Mouse (Mus musculus) kidney, adult 11 months (tissue): ENCODE results near the gene Spata32.

Source experiments
- DNase-seq: peaks from one replicate; pipeline ENCODE4 v3.0.0; 2022

Spata32 gene

GRCm38 (mm10) chr11:103173041-103173770 lies 45.0 kb downstream of the Spata32 start:
- DNase-seq: no peak

GRCm38 (mm10) chr11:103172392-103173040 lies 45.7 kb downstream of the Spata32 start:
- DNase-seq: no peak

DNA sequence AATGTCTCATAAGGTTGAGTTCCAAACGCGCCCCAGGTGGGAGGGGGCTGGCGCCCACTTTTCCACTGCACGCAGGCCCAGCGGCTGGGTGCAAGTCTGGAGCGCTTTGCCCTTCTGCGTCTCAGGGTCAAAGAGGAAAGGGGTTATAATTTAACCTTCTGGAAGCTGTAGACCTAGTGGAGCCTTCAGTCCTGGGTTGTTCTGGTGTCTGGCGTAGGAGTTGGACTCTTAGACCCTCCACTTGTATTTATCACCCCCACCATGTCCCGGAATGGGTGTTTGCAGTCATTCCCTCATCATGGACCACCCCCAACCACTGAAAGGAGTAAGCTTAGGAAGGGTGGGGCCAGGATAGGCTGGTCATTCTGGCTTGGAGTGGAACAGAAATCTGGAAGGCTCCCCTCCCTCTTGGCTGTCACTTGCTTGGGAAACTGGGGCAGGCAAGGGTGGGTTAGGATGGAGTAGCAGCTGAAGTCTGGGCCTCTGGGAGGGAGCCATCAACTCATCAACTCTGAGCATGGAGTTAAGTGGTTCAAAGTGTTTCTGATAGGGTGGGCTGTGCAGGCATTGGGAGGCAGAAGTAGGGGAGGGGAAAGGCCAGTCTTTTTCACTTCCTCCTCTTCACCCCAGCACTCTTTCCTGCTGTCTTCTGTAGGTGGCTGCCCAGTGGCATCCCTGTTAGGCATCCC lies 46.4 kb downstream of the Spata32 start:
- DNase-seq: peak; percentile 87

- DNase-seq: no peak
These were observed 47.0 kb downstream of the Spata32 start for GRCm38 (mm10) chr11:103171286-103171620.

DNA sequence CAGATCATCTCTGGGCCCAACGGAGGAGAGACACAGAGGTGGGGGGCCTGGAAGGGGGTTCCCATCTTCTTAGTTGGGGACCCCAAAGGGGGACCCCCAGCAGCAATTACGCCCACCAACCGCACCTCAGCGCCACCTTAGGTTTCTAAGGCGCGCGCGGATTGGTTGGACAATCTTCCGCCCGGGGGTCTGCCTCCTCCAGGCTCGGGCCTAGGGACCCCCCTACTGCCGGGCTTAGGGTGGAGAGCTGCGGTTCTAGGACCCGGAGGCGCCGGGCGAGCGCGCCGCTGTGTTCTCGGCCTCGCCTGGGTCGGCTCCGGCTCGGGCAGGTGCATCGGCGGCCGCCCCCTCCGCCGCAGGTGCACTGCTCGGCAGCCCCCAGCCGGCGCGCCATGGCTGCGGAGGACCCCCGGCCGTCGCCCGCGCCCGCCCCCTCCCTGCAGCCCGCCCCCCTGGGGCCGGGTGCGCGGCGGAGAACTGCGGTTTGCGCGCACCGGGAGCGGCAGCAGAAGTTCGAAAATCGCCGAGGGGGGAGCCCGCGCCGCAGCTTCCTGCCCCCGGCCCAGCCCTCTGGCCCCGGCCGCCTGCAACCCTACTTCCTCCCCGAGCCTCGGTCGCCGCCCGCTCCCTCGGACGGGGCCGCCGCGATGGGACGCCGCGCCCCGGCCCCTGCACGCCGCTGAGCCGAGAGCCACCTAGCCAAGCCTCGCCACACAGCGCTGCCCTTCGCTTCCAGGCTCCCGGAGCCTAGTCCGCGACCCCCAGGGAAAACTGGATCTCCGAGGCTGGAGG lies 47.5 kb downstream of the Spata32 start, which contains the start of gene Fmnl1:
Gene Fmnl1 (plus strand): TSS at position 614 of the 792 bp plus-strand sequence.
- DNase-seq: peak; percentile 46

DNA sequence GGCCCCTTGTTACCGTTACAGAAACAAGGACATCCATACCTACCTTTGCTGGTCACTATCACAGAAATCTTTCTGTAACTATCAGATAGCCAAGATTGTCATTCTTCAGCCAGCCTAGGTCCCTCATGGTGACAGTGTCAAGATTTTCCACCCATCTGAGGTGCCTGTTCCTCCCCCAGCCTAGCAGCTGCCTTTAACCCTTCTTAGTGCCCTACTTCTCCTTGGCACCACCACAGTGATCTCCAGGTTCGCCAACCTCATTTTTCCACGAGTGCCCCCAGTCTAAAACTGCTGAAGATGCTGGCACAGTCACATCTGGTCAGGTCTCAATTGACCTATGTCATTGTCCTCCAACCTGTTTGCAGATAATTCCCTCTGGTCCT lies 48.1 kb downstream of the Spata32 start:
- DNase-seq: no peak

DNA sequence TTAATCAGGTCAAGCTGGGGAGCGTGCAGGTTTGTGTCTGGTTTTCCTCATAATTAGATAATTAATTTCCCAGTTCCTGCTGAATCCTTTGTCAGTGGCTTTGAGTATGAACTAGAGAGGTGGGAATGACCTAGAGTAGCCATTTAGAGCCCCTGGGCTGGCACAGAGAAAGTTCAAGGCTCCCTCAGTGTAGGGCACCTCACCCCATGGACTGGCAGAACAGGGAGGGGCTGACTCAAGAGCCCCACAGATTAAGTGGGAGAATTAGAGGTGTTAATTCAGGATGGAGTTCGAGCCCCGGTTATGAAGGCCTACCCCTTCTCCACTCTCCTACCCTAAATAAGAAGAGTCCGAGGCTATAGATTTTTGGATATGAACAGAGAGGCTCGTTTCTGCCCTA lies 48.6 kb downstream of the Spata32 start:
- DNase-seq: no peak

DNA sequence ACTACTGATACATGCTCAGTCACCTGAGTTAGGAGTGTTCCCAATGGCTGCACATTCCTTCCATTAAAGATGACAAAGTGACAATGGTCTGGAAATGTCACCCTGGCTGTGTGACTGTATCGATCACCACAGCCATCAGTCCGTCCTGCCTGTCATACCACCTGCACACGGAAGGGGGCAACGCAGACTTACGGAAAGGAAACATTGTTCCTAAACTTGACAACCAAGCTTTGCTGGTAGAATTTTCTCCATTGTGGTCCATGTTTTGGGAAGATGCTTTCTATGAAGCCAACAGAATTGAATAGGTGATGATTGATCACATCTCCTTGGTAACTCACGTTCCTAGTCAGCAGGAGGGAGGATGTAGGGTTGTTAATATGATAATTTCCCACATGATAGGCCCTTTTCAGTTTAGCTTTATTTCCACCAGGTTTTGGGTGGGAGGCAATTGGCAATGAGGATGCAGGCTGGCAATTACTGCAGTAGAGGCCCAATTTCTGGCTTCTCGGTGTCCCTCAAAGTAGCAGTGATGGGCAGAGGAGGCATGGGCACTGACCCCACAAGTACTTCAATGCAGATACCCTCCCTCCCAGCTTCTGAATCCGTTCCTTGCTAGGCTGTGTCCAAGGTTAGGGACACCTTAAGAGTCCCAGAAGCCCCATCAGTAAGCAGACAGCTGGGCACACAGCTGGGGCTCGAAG lies 49.4 kb downstream of the Spata32 start:
- peak; percentile 72 for DNase-seq

DNA sequence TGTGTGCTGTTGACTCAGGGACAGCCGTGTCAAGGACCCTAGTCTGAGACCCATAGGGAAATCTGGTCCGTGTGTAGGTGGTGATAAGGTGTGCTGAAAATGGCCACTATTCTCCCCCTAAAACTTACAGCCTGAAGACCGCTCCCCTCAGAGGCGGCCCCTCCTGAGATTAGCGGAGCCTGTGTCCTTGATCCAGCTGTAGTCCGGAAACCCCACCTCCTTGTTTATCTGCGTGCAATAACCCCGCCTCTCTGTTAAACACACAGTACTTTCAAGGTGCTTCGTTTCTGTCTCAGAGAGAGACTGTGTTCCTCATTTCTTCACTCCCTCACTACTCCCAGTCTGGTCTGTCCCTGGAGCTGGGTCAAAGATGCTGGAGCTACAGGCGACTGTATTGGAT lies 53.8 kb downstream of the Spata32 start:
- DNase-seq: no peak

DNA sequence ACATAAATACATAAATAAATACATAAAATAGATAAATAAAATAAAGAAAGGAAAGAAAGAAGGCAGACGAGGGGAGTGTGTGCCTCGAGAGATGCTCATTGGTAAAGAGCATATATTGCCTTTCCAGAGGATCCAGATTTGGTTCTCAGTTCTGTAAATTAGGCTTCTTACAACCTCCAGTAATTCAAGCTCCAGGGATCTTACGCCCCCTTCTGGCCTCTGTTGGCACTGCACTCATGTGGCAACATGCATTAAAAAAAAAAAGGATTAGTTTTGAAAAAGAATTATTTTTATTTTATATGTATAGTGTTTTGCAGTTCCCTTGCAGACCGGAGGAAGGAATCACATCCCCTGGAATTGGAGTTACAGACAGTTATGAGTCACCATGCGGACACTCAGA lies 56.1 kb downstream of the Spata32 start:
- no peak for DNase-seq

DNA sequence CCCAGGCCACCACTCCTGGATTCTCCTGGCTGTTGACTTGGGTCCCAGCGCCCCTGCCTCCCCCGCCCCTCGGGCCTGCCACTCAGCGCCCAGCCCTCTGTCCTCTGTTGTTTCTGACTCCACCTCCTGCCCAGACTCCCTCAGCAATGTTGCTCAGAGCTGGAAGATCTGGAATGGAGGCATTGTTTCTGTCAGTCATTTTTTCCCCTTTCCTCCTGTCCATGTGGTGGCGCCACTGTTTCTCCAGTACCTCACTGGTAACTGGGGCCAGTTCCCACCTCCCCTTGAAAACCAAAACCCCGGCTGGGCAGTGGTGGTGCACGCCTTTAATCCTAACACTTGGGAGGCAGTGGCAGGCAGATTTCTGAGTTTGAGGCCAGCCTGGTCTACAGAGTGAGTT lies 56.8 kb downstream of the Spata32 start:
- no peak for DNase-seq

DNA sequence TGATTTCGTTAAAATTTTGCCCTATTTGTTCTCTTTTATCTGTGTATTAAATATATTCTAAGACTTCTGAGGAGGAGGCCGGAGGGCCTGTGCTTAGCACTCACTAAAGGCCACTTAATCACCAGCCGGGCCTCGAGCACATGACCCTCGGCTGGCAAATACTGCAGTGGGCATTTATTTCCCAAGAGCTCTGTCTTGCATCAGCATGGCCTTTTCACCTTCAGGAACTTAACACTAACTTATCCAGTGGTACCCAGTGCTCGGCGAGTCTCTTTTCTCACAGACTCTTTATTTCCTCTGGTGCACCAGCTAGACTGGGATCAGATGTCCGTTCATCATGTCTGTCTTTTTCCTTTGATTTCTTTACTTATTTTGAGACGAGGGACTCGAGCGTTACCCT lies 57.5 kb downstream of the Spata32 start:
- DNase-seq: no peak

GRCm38 (mm10) chr11:103158621-103159478 lies 59.4 kb downstream of the Spata32 start:
- DNase-seq: peak; percentile 95
